Comparison of ENCODE assay signal across 31 mouse cellular contexts in genomic region chr12:21408789-21409367, GRCm38 (mm10).
"Had no signal": no experiment of that assay in that cellular context is flagged by ENCODE, and none has a peak within 500 bp of the region (broad histone marks: within the 10 kb centered on the region; RNA-seq: fewer than 3 reads in every experiment).

No protein-coding gene starts in this region.

- H3K4me2 ChIP-seq: limb, embryonic 12.5 days; limb, embryonic 13.5 days; limb, embryonic 15.5 days; liver, embryonic 11.5 days; liver, embryonic 12.5 days; liver, embryonic 13.5 days; liver, embryonic 15.5 days; lung, embryonic 14.5 days; lung, embryonic 15.5 days; midbrain, embryonic 11.5 days; midbrain, embryonic 12.5 days; midbrain, embryonic 13.5 days; midbrain, embryonic 15.5 days had no signal

- H3K9ac ChIP-seq: limb, embryonic 12.5 days; limb, embryonic 13.5 days; limb, embryonic 15.5 days; liver, embryonic 12.5 days; liver, embryonic 13.5 days; liver, embryonic 14.5 days; liver, embryonic 15.5 days; liver, postnatal 0 days; lung, embryonic 14.5 days; lung, embryonic 15.5 days; midbrain, embryonic 12.5 days; midbrain, embryonic 13.5 days; midbrain, embryonic 15.5 days had no signal

- H3K27me3 ChIP-seq: limb, embryonic 12.5 days; limb, embryonic 13.5 days; limb, embryonic 15.5 days; liver, embryonic 12.5 days; liver, embryonic 13.5 days; liver, embryonic 15.5 days; lung, embryonic 15.5 days; megakaryocyte, embryonic 14.5 days; midbrain, embryonic 12.5 days; midbrain, embryonic 13.5 days; midbrain, embryonic 15.5 days had no signal

- H3K27ac ChIP-seq: limb, embryonic 10.5 days; limb, embryonic 12.5 days; limb, embryonic 13.5 days; limb, embryonic 15.5 days; liver, embryonic 12.5 days; liver, embryonic 13.5 days; liver, embryonic 14.5 days; liver, embryonic 15.5 days; lung, embryonic 15.5 days; macrophage; midbrain, embryonic 10.5 days; midbrain, embryonic 12.5 days; midbrain, embryonic 13.5 days; midbrain, embryonic 15.5 days had no signal

- ATAC-seq: liver, embryonic 12.5 days; liver, postnatal 0 days; lung, postnatal 0 days; midbrain, embryonic 13.5 days; midbrain, embryonic 15.5 days; midbrain, embryonic 16.5 days had no signal

- DNase-seq: left cerebral cortex, postnatal 4 days; liver; liver, embryonic 13.5 days; liver, postnatal 0 days; lung, adult 18-20 months; lung, adult 2 months; lung, embryonic 14.5 days; lung, postnatal 10 days; lung, postnatal 14 days; lung, postnatal 36 days; lung, postnatal 4 days; midbrain, embryonic 14.5 days had no signal

- H3K9me3 ChIP-seq: limb, embryonic 10.5 days; limb, embryonic 15.5 days; liver, embryonic 12.5 days; liver, embryonic 13.5 days; liver, embryonic 15.5 days had no signal

- H3K4me3 ChIP-seq: limb, embryonic 10.5 days; limb, embryonic 12.5 days; limb, embryonic 13.5 days; limb, embryonic 15.5 days; liver, embryonic 12.5 days; liver, embryonic 13.5 days; liver, embryonic 15.5 days; lung, embryonic 15.5 days; megakaryocyte, embryonic 14.5 days; midbrain, embryonic 10.5 days; midbrain, embryonic 12.5 days; midbrain, embryonic 13.5 days; midbrain, embryonic 15.5 days; myocyte had no signal

- H3K4me1 ChIP-seq: limb, embryonic 10.5 days; limb, embryonic 12.5 days; limb, embryonic 13.5 days; limb, embryonic 15.5 days; lung, embryonic 15.5 days; midbrain, embryonic 10.5 days; midbrain, embryonic 12.5 days; midbrain, embryonic 13.5 days had no signal
